Mouse (Mus musculus): Measurements from ENCODE around the gene Mrpl24.

DNA sequence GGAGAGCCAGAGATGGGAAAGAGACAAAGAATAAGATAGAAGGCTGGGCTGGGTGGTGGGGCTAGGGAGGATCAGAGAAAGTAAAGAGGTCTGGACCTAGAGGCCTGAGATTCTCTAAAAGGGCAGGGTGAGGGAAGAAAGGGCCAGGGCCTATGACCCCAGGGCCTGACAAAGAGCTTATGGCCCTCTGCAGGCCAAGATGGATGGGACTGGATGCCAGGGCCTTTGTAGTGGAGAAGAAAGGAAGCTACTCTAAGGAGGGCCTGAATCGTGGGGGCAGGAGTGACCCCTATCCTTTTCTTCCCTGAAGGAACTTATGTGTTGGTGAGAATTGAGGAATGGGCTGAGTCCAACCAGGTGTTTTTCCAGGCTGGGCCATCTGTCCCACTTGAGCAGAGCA, 38.8 kb downstream of the Mrpl24 start:
- TF ChIP-seq CTCF (conservative IDR thresholded peaks at IDR 0.05; ENCODE audit: insufficient read depth, insufficient read length, low read depth, low read length) (no peak), POLR2A (IDR thresholded peaks at IDR 0.05; ENCODE audit: low read depth, low read length) (no peak)

Data from kidney, adult 2 months (tissue).